Mouse (Mus musculus) thymus, adult 2 months (tissue): ENCODE measurements around the gene Evi2.

ENCODE experiments used
- CTCF ChIP-seq: fragments of 200-500 bp; IDR thresholded peaks from 2 replicates; pipeline ENCODE4 v1.5.1; 2012; ENCODE audit warnings: mild to moderate bottlenecking, control low read depth, low read length, moderate library complexity, borderline replicate concordance; ENCODE audit not compliant: control insufficient read depth, poor library complexity, insufficient read depth; ENCODE audit errors: extremely low read depth
- POLR2A ChIP-seq: fragments of 200-500 bp; IDR thresholded peaks from 2 replicates; pipeline ENCODE4 v1.6.1; 2012; ENCODE audit warnings: mild to moderate bottlenecking, low read length, control low read depth, moderate library complexity; ENCODE audit not compliant: control insufficient read depth, poor library complexity, insufficient read depth; ENCODE audit errors: extremely low read depth

GRCm38 (mm10) chr11:79483876-79484528 is 46.4 kb downstream of the Evi2 start:
- TF ChIP-seq CTCF = no peak
- TF ChIP-seq POLR2A = no peak
